Mouse (Mus musculus): Measurements from ENCODE around the gene Gtf2f2. TPM values are rescaled to one million over a fixed set of nuclear protein-coding genes. Genes with fewer than 3 reads are reported as not detected.
A peak's percentile ranks its signal among the peaks of the same experiment; 100 is the strongest.

The Gtf2f2 gene
- polyA plus RNA-seq, 1 experiment from 2014 or later = 16.1 TPM

- Histone ChIP-seq H3K4me2 (ENCODE audit: low read depth, low read length) (no peak overlapping the region), H3K4me3 (ENCODE audit: low read depth, low read length) (no peak overlapping the region), H3K9ac (replicated peaks) (no peak overlapping the region), H3K27me3 (ENCODE audit: insufficient read depth, low read length) (no peaks in the 10 kb centered on the region), H3K36me3 (replicated peaks; ENCODE audit: insufficient read depth, low read length) (no peaks in the 10 kb centered on the region), H3K4me1 (ENCODE audit: insufficient read depth) (no peaks in the 10 kb centered on the region), H3K9me3 (ENCODE audit: low read length) (no peaks in the 10 kb centered on the region), H3K27ac (ENCODE audit: low read depth) (no peak overlapping the region)
- no peak for TF ChIP-seq CTCF (IDR thresholded peaks at IDR 0.05; ENCODE audit: low read depth)
- TF ChIP-seq EP300 (IDR thresholded peaks at IDR 0.05; ENCODE audit: low read depth) = no peak
- ATAC-seq (no peak), DNase-seq (no peak)
- 92% methylated on average over 1 of the region's 1 CpGs for WGBS (ENCODE audit: insufficient replicate concordance)
Observed at GRCm38 (mm10) chr14:75923314-75924052, 87.2 kb downstream of the Gtf2f2 start.

- H3K9ac ChIP-seq (replicated peaks) = no peak overlapping the region
- no peak overlapping the region for H3K4me3 ChIP-seq (ENCODE audit: low read depth, low read length)
- TF ChIP-seq EP300 (IDR thresholded peaks at IDR 0.05; ENCODE audit: low read depth) (no peak), CTCF (IDR thresholded peaks at IDR 0.05; ENCODE audit: low read depth) (no peak)
- H3K4me1 ChIP-seq (ENCODE audit: insufficient read depth) = 0 out of 2 replicates have a peak, but pooled peaks cover 2% of the 10 kb centered on the region
- no peaks in the 10 kb centered on the region for H3K9me3 ChIP-seq (ENCODE audit: low read length)
- no peaks in the 10 kb centered on the region for H3K27me3 ChIP-seq (ENCODE audit: insufficient read depth, low read length)
- H3K27ac ChIP-seq (ENCODE audit: low read depth) = peak overlapping the region; percentile 58; the same call in 1 of the 2 replicates
- H3K4me2 ChIP-seq (ENCODE audit: low read depth, low read length) = no peak overlapping the region
- peak; percentile 18 for DNase-seq
- 73% methylated on average over 2 of the region's 2 CpGs for WGBS (ENCODE audit: insufficient replicate concordance)
- 0 out of 2 replicates have a peak, but pooled peaks cover 8% of the 10 kb centered on the region for H3K36me3 ChIP-seq (replicated peaks; ENCODE audit: insufficient read depth, low read length)
- ATAC-seq = peak; percentile 85
Observed at GRCm38 (mm10) chr14:75912665-75913064, 98.0 kb downstream of the Gtf2f2 start.

GRCm38 (mm10) chr14:75911968-75912367 lies 98.7 kb downstream of the Gtf2f2 start:
- no peak overlapping the region for H3K4me2 ChIP-seq (ENCODE audit: low read depth, low read length)
- TF ChIP-seq EP300 (IDR thresholded peaks at IDR 0.05; ENCODE audit: low read depth) = no peak
- no peak for TF ChIP-seq CTCF (IDR thresholded peaks at IDR 0.05; ENCODE audit: low read depth)
- no peaks in the 10 kb centered on the region for H3K27me3 ChIP-seq (ENCODE audit: insufficient read depth, low read length)
- H3K4me1 ChIP-seq (ENCODE audit: insufficient read depth) = 0 out of 2 replicates have a peak, but pooled peaks cover 2% of the 10 kb centered on the region
- WGBS (ENCODE audit: insufficient replicate concordance) = 85% methylated on average over 6 of the region's 6 CpGs
- DNase-seq (no peak), ATAC-seq (no peak)
- no peaks in the 10 kb centered on the region for H3K9me3 ChIP-seq (ENCODE audit: low read length)
- H3K9ac ChIP-seq (replicated peaks) = no peak overlapping the region
- peak overlapping the region; percentile 58; the same call in 1 of the 2 replicates for H3K27ac ChIP-seq (ENCODE audit: low read depth)
- 0 out of 2 replicates have a peak, but pooled peaks cover 8% of the 10 kb centered on the region for H3K36me3 ChIP-seq (replicated peaks; ENCODE audit: insufficient read depth, low read length)
- no peak overlapping the region for H3K4me3 ChIP-seq (ENCODE audit: low read depth, low read length)

- DNase-seq = no peak
- Histone ChIP-seq H3K36me3 (replicated peaks; ENCODE audit: insufficient read depth, low read length) (peaks cover 15% of the 10 kb centered on the region), H3K4me3 (ENCODE audit: low read depth, low read length) (no peak overlapping the region), H3K27me3 (ENCODE audit: insufficient read depth, low read length) (no peaks in the 10 kb centered on the region), H3K27ac (ENCODE audit: low read depth) (no peak overlapping the region), H3K9ac (replicated peaks) (no peak overlapping the region), H3K4me2 (ENCODE audit: low read depth, low read length) (no peak overlapping the region), H3K9me3 (ENCODE audit: low read length) (no peaks in the 10 kb centered on the region), H3K4me1 (ENCODE audit: insufficient read depth) (0 out of 2 replicates have a peak, but pooled peaks cover 2% of the 10 kb centered on the region)
- 80% methylated on average over 8 of the region's 8 CpGs for WGBS (ENCODE audit: insufficient replicate concordance)
- TF ChIP-seq CTCF (IDR thresholded peaks at IDR 0.05; ENCODE audit: low read depth) (no peak), EP300 (IDR thresholded peaks at IDR 0.05; ENCODE audit: low read depth) (no peak)
- ATAC-seq = no peak
Observed at GRCm38 (mm10) chr14:75906931-75907330, 103.7 kb downstream of the Gtf2f2 start.

GRCm38 (mm10) chr14:75904972-75905371 lies 105.7 kb downstream of the Gtf2f2 start:
- no peaks in the 10 kb centered on the region for H3K9me3 ChIP-seq (ENCODE audit: low read length)
- ATAC-seq (no peak), DNase-seq (no peak)
- H3K9ac ChIP-seq (replicated peaks) = no peak overlapping the region
- H3K27me3 ChIP-seq (ENCODE audit: insufficient read depth, low read length) = no peaks in the 10 kb centered on the region
- H3K36me3 ChIP-seq (replicated peaks; ENCODE audit: insufficient read depth, low read length) = peaks cover 15% of the 10 kb centered on the region
- H3K4me2 ChIP-seq (ENCODE audit: low read depth, low read length) = no peak overlapping the region
- 87% methylated on average over 3 of the region's 3 CpGs for WGBS (ENCODE audit: insufficient replicate concordance)
- H3K4me1 ChIP-seq (ENCODE audit: insufficient read depth) = 0 out of 2 replicates have a peak, but pooled peaks cover 2% of the 10 kb centered on the region
- H3K4me3 ChIP-seq (ENCODE audit: low read depth, low read length) = no peak overlapping the region
- H3K27ac ChIP-seq (ENCODE audit: low read depth) = no peak overlapping the region
- no peak for TF ChIP-seq CTCF (IDR thresholded peaks at IDR 0.05; ENCODE audit: low read depth)

- no peaks in the 10 kb centered on the region for H3K9me3 ChIP-seq (ENCODE audit: low read length)
- DNase-seq = no peak
- H3K36me3 ChIP-seq (replicated peaks; ENCODE audit: insufficient read depth, low read length) = peaks cover 15% of the 10 kb centered on the region
- no peak overlapping the region for H3K27ac ChIP-seq (ENCODE audit: low read depth)
- H3K4me3 ChIP-seq (ENCODE audit: low read depth, low read length) = no peak overlapping the region
- no peak for ATAC-seq
- no peaks in the 10 kb centered on the region for H3K4me1 ChIP-seq (ENCODE audit: insufficient read depth)
- H3K9ac ChIP-seq (replicated peaks) = no peak overlapping the region
- TF ChIP-seq CTCF (IDR thresholded peaks at IDR 0.05; ENCODE audit: low read depth) = no peak
- TF ChIP-seq EP300 (IDR thresholded peaks at IDR 0.05; ENCODE audit: low read depth) = no peak
- H3K27me3 ChIP-seq (ENCODE audit: insufficient read depth, low read length) = no peaks in the 10 kb centered on the region
- H3K4me2 ChIP-seq (ENCODE audit: low read depth, low read length) = no peak overlapping the region
- 83% methylated on average over 3 of the region's 3 CpGs for WGBS (ENCODE audit: insufficient replicate concordance)
Observed at GRCm38 (mm10) chr14:75903131-75903530, 107.5 kb downstream of the Gtf2f2 start.

All from liver, postnatal 0 days (tissue).